25 mouse cellular contexts compared by ENCODE assay signal in genomic region chr1:53894299-53894698, GRCm38 (mm10).
DNase-seq lines count a peak whose midpoint lies in the region; ATAC-seq and TF ChIP-seq lines count a peak whose summit lies in the region.
"Had no signal": no experiment of that assay in that cellular context is flagged by ENCODE, and none has a peak within 500 bp of the region (broad histone marks: within the 10 kb centered on the region; RNA-seq: fewer than 3 reads in every experiment).

No protein-coding gene starts in this region.

- H3K4me1 ChIP-seq in lung, postnatal 0 days (ENCODE audit: insufficient read depth, low read depth, low read length), result no peaks in the 10 kb centered on the region
- H3K4me1 ChIP-seq in forebrain, embryonic 16.5 days (replicated peaks; ENCODE audit: control insufficient read depth, insufficient read depth, low read length), result no peaks in the 10 kb centered on the region
- H3K4me1 ChIP-seq: forebrain, embryonic 12.5 days had no signal

- ATAC-seq in lung, postnatal 0 days, result peak; percentile 58
- ATAC-seq in forebrain, embryonic 16.5 days, result no peak
- ATAC-seq: forebrain, embryonic 14.5 days; forebrain, postnatal 0 days; Patski had no signal

- no peaks in the 10 kb centered on the region for H3K9me3 ChIP-seq in lung, postnatal 0 days (ENCODE audit: low read length)
- H3K9me3 ChIP-seq in forebrain, embryonic 16.5 days (ENCODE audit: control insufficient read depth, low read length), result no peaks in the 10 kb centered on the region
- H3K9me3 ChIP-seq: embryonic facial prominence, embryonic 13.5 days; embryonic facial prominence, embryonic 15.5 days; forebrain, embryonic 10.5 days; forebrain, embryonic 12.5 days; G1E had no signal

- H3K9ac ChIP-seq in lung, postnatal 0 days (replicated peaks; ENCODE audit: low read depth), result no peak overlapping the region
- no peak overlapping the region for H3K9ac ChIP-seq in forebrain, embryonic 16.5 days (replicated peaks; ENCODE audit: low read depth, low read length)
- H3K9ac ChIP-seq: embryonic facial prominence, embryonic 13.5 days; embryonic facial prominence, embryonic 15.5 days; forebrain, embryonic 12.5 days; forebrain, postnatal 0 days had no signal

- TF ChIP-seq CTCF in lung, postnatal 0 days (IDR thresholded peaks at IDR 0.05), result no peak

- H3K36me3 ChIP-seq in lung, postnatal 0 days (ENCODE audit: insufficient read depth, low read length), result no peaks in the 10 kb centered on the region
- H3K36me3 ChIP-seq in forebrain, embryonic 16.5 days (ENCODE audit: control insufficient read depth, insufficient read depth), result no peaks in the 10 kb centered on the region
- H3K36me3 ChIP-seq: embryonic facial prominence, embryonic 13.5 days; embryonic facial prominence, embryonic 15.5 days; forebrain, embryonic 10.5 days; forebrain, embryonic 12.5 days; G1E had no signal

- WGBS in lung, postnatal 0 days, result 77% methylated on average over 5 of the region's 5 CpGs
- 93% methylated on average over 5 of the region's 5 CpGs for WGBS in forebrain, embryonic 16.5 days

- H3K4me2 ChIP-seq in lung, postnatal 0 days (replicated peaks; ENCODE audit: low read depth, low read length), result no peak overlapping the region
- no peak overlapping the region for H3K4me2 ChIP-seq in forebrain, embryonic 16.5 days (ENCODE audit: low read length)
- H3K4me2 ChIP-seq: embryonic facial prominence, embryonic 13.5 days; embryonic facial prominence, embryonic 15.5 days; forebrain, embryonic 12.5 days had no signal

- no peaks in the 10 kb centered on the region for H3K27me3 ChIP-seq in lung, postnatal 0 days (replicated peaks; ENCODE audit: insufficient read depth, low read length)
- no peaks in the 10 kb centered on the region for H3K27me3 ChIP-seq in forebrain, embryonic 16.5 days (replicated peaks; ENCODE audit: control insufficient read depth, insufficient read depth, low read length)
- H3K27me3 ChIP-seq: embryonic facial prominence, embryonic 13.5 days; embryonic facial prominence, embryonic 15.5 days; forebrain, embryonic 12.5 days had no signal

- no peak overlapping the region for H3K27ac ChIP-seq in lung, postnatal 0 days (ENCODE audit: low read length)
- H3K27ac ChIP-seq in forebrain, embryonic 16.5 days (ENCODE audit: low read length), result no peak overlapping the region
- H3K27ac ChIP-seq: embryonic facial prominence, embryonic 13.5 days; embryonic facial prominence, embryonic 15.5 days; forebrain, embryonic 10.5 days; forebrain, embryonic 12.5 days had no signal

- DNase-seq in lung, postnatal 0 days (ENCODE audit: low spot score), result peak; percentile 13
- DNase-seq in lung, postnatal 10 days, result no peak
- DNase-seq in R1 (ENCODE audit: low read depth, low spot score), result peak; percentile 24
- DNase-seq in brain, adult 2 months (ENCODE audit: low read depth, low spot score), result peak; percentile 39
- no peak for DNase-seq in retina, embryonic 14.5 days (ENCODE audit: low spot score)
- no peak for DNase-seq in cerebellum, adult 18-20 months
- DNase-seq: adrenal gland, adult 2 months; adrenal gland, postnatal 10 days; adrenal gland, postnatal 25 days; cerebellum, adult 11-12 months; cerebellum, adult 8-10 months; cerebellum, adult 9-11 months; cerebellum, postnatal 14 days; cerebellum, postnatal 36 days; embryo, embryonic 11 days; forebrain, postnatal 0 days had no signal

- H3K4me3 ChIP-seq in lung, postnatal 0 days (ENCODE audit: low read depth, low read length), result no peak overlapping the region
- no peak overlapping the region for H3K4me3 ChIP-seq in forebrain, embryonic 16.5 days (replicated peaks; ENCODE audit: low read length)
- H3K4me3 ChIP-seq: embryonic facial prominence, embryonic 13.5 days; embryonic facial prominence, embryonic 15.5 days; erythroblast, embryonic 14.5 days; forebrain, embryonic 10.5 days; forebrain, embryonic 12.5 days had no signal

- no peak for TF ChIP-seq EP300 in lung, postnatal 0 days (IDR thresholded peaks at IDR 0.05)

Comparison
In these comparisons a context has a peak if more than half of its experiments do, and no peak if none do; other contexts are left out.
1. DNase-seq: peak in lung, postnatal 0 days (single experiment), R1 (single experiment) and brain, adult 2 months (single experiment); none in lung, postnatal 10 days (single experiment), retina, embryonic 14.5 days (single experiment) and cerebellum, adult 18-20 months (0 of 2).